Mouse (Mus musculus) kidney, adult 2 months (tissue): Measurements from ENCODE around the gene Epha2. TPM values are rescaled to one million over a fixed set of nuclear protein-coding genes. Genes with fewer than 3 reads are reported as not detected.

ENCODE experiments used
- DNase-seq: peaks from one replicate; pipeline ENCODE4 v3.0.0; 2021
- H3K27ac ChIP-seq: fragments of 200-500 bp; 2 replicates; pipeline ENCODE4 v1.5.1; 2012; ENCODE audit warnings: low read depth, low read length, control low read depth, inconsistent platforms; ENCODE audit not compliant: insufficient read depth
- H3K27me3 ChIP-seq: fragments of 200-500 bp; replicated peaks from 2 replicates; pipeline ENCODE4 v1.6.1; 2012; ENCODE audit warnings: mild to moderate bottlenecking, moderate library complexity, low read length, inconsistent platforms; ENCODE audit not compliant: control insufficient read depth, insufficient read depth
- H3K36me3 ChIP-seq: fragments of 200-500 bp; 2 replicates; pipeline ENCODE4 v1.6.1; 2012; ENCODE audit warnings: mild to moderate bottlenecking, moderate library complexity, low read length, inconsistent platforms; ENCODE audit not compliant: control insufficient read depth, insufficient read depth
- H3K4me1 ChIP-seq: fragments of 200-500 bp; 2 replicates; pipeline ENCODE4 v1.6.1; 2011; ENCODE audit warnings: low read length; ENCODE audit not compliant: control insufficient read depth, insufficient read depth
- H3K4me3 ChIP-seq: fragments of 200-500 bp; 2 replicates; pipeline ENCODE4 v1.5.1; 2011; ENCODE audit warnings: mild to moderate bottlenecking, low read depth, low read length, control low read depth; ENCODE audit not compliant: insufficient read depth
- CTCF ChIP-seq: fragments of 200-500 bp; conservative IDR thresholded peaks from 2 replicates; pipeline ENCODE4 v1.5.1; 2011; ENCODE audit warnings: low read depth, mild to moderate bottlenecking, control low read depth, low read length, moderate library complexity, mixed read lengths; ENCODE audit not compliant: insufficient read depth, insufficient read length
- POLR2A ChIP-seq: fragments of 200-500 bp; IDR thresholded peaks from one replicate; pipeline ENCODE4 v1.6.1; 2011; ENCODE audit warnings: low read depth, low read length, control low read depth
- WGBS: fragments of 180-500 bp; shearing (Covaris S2); methylation state at CpG from one replicate; pipeline ENCODE4 v1.1.7; 2018; 5-methylcytosine and 5-hydroxymethylcytosine counted together
- polyA plus RNA-seq: library from polyadenylated mRNA; depleted of rRNA; stranded (reverse); fragments of >200 nt; gene quantifications from 2 replicates; pipeline ENCODE4 v1.2.3, GENCODE M21; 2012

Gene Epha2
- polyA plus RNA-seq, 1 experiment: 8.1 TPM

DNA sequence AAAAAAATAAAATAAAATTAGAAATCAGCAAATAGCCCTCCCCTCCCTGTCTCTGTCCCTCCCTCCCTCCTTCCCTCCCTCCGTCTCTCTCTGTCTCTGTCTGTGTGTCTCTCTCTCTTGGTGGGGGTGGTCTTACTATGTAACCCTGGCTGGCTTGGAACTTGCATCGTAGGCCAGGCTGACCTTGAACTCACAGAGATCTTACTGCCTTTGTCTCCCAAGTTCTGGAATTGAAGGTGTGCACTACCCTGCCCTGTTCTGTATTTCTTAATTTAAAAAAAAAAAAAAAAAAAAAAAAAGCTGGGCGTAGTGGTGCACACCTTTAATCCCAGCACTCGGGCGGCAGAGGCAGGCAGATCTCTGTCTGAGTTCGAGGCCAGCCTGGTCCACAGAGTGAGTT lies 21.3 kb upstream of the Epha2 start:
- H3K27ac ChIP-seq: no peak overlapping the region
- H3K4me1 ChIP-seq: peaks cover 26% of the 10 kb centered on the region
- no peaks in the 10 kb centered on the region for H3K36me3 ChIP-seq
- TF ChIP-seq CTCF (no peak), POLR2A (no peak)
- no peak overlapping the region for H3K4me3 ChIP-seq
- no peak for DNase-seq
- WGBS: 89% methylated on average over 6 of the region's 6 CpGs
- H3K27me3 ChIP-seq: no peaks in the 10 kb centered on the region

DNA sequence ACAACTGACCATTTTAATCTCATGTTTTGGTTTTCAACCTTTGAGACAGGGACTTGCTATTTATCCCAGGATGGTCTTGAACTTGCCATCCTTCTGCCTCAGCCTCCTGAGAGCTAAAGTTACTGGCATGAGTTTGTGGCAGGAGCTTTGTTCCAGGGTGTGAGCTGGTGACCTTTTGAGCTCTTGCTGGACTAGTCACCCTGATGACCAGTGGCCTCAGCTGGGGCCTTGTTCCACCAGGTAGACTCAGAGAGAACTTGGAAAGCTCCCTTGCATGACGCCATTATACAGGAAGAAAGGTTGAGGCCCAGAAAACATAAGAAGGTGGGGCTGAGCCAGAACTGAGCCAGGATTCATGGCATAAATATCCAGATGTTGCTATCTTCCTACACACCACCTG lies 20.6 kb upstream of the Epha2 start:
- no peak overlapping the region for H3K27ac ChIP-seq
- WGBS: 85% methylated on average over 1 of the region's 1 CpGs

DNA sequence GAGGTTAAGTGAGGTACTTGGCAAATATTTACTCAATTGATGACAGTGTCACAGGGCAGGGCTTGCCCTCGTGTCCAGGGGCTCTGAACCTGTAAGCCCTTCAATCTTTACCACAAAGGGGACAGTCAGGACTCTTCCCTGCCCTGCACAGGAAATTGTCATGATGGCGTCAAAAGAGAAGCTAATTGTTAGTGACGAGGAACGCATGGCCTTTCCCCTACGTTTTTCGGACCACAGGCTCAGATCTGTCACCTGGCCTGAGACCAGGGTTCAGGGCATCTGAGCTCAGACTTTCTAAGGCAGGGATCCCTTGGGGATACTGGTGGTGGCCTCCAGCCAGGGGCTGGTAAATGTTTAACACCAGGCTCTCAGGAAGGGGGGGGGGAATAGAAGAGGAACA lies 19.9 kb upstream of the Epha2 start:
- WGBS: 9% methylated on average over 6 of the region's 6 CpGs
- DNase-seq: peak; percentile 90
- H3K27me3 ChIP-seq: no peaks in the 10 kb centered on the region
- no peaks in the 10 kb centered on the region for H3K36me3 ChIP-seq
- no peak overlapping the region for H3K27ac ChIP-seq
- TF ChIP-seq POLR2A: no peak
- TF ChIP-seq CTCF: no peak
- H3K4me1 ChIP-seq: peaks cover 26% of the 10 kb centered on the region
- H3K4me3 ChIP-seq: no peak overlapping the region

More for the DNA sequence above, 20.6 kb upstream of the Epha2 start:
- Histone ChIP-seq H3K4me3 (no peak overlapping the region), H3K27me3 (no peaks in the 10 kb centered on the region), H3K4me1 (peaks cover 26% of the 10 kb centered on the region), H3K36me3 (no peaks in the 10 kb centered on the region)
- DNase-seq: no peak
- no peak for TF ChIP-seq CTCF
- TF ChIP-seq POLR2A: no peak

DNA sequence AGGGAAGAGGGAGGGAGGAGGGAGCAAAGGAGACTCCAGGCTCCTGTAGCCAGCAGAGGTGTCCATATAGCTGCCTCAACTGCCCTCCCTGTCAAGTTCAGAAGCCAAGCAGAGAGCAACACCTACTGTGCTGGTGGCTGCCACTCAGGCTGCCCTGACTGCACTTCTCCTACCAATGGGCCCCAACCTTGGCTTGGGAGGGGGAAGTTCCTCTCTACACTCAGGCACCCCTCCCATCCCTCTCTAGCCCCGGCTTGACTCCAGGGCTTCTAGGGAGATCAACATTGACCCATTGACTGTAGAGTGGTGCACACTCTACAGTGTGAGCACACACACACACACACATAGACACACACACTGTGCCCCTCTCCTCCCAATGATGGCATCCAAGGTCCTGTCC lies 19.5 kb upstream of the Epha2 start:
- 9% methylated on average over 1 of the region's 1 CpGs for WGBS
- DNase-seq: no peak
- H3K4me3 ChIP-seq: no peak overlapping the region
- H3K36me3 ChIP-seq: no peaks in the 10 kb centered on the region
- TF ChIP-seq POLR2A (no peak), CTCF (no peak)
- H3K27ac ChIP-seq: no peak overlapping the region
- H3K27me3 ChIP-seq: no peaks in the 10 kb centered on the region
- H3K4me1 ChIP-seq: peaks cover 26% of the 10 kb centered on the region

DNA sequence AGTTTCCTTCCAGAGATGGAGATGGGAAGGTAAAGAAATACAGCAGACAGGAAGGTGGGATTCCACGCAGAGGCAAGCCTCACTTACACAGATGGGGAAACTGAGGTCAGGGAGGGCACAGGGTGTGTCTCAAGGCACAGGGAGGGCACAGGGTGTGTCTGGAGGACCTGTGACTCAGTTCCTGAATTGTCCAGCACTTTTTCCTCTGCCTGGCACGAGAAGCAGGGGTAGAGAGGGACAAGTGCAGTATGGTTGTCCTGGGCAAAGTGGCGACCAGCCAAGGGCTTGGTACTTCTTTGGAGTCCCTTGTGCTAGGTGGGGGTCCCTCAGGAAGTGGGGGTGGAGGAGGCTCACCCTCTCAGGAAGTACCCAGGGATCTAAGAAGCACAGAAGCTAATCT lies 19.0 kb upstream of the Epha2 start:
- H3K4me1 ChIP-seq: peaks cover 26% of the 10 kb centered on the region
- no peak overlapping the region for H3K27ac ChIP-seq

DNA sequence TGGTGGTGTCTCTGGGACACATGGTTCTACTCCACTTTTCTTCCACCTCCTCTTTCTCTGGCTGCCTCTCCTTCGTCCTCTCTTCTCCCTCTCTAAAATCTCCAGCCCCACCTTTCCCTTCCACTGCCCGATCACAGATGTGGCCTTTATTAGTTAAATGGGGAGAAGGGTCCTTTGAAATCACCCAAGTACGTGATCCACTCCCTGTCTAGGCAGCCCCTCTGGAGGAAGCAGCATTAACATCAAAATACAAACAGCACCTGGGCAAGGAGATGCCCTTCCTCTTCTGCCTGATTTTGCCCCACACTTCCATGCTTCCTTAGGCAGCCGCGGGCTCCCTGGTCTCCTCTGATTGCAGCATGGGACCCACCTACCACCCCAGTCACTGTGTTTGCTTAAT lies 18.4 kb upstream of the Epha2 start:
- TF ChIP-seq POLR2A (no peak), CTCF (no peak)
- WGBS: 86% methylated on average over 5 of the region's 5 CpGs
- peaks cover 23% of the 10 kb centered on the region for H3K4me1 ChIP-seq
- H3K36me3 ChIP-seq: no peaks in the 10 kb centered on the region
- no peak overlapping the region for H3K27ac ChIP-seq
- H3K4me3 ChIP-seq: no peak overlapping the region
- no peaks in the 10 kb centered on the region for H3K27me3 ChIP-seq
- no peak for DNase-seq

More for the DNA sequence above, 19.0 kb upstream of the Epha2 start:
- no peak for DNase-seq
- TF ChIP-seq POLR2A (no peak), CTCF (no peak)
- Histone ChIP-seq H3K4me3 (no peak overlapping the region), H3K36me3 (no peaks in the 10 kb centered on the region), H3K27me3 (no peaks in the 10 kb centered on the region)
- WGBS: 69% methylated on average over 3 of the region's 3 CpGs

DNA sequence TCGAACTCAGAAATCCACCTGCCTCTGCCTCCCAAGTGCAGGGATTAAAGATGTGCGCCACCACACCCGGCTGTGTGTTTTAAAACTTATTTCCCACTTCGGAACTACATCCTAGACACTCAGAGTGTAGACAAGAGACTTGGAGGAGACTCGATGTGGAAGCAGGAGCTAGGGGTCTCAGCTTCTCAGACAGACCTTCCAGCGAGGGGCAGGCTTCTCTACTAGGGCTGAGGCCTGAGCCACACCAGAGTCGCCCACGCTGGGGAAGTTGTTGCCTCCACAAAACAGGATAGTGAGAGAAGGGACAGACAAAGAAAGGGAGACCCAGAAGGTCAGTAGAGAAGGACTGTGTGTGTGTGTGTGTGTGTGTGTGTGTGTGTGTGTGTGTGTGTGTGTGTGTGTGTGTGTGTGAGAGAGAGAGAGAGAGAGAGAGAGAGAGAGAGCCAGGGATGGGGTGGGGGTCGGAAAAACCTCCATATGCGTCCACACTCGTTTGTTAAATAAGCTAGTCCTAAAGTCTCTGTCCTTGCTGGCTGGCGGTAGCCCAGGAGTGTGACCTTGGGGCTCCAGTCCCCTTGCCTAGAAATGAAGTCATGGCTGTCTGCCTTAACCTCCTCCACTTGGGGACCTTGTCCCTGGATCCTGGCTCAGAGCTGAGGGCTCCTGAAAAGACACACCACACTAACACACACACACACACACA lies 17.7 kb upstream of the Epha2 start:
- no peak for DNase-seq
- no peaks in the 10 kb centered on the region for H3K36me3 ChIP-seq
- no peak overlapping the region for H3K27ac ChIP-seq
- H3K4me3 ChIP-seq: no peak overlapping the region
- H3K4me1 ChIP-seq: peaks cover 19% of the 10 kb centered on the region
- TF ChIP-seq CTCF: no peak
- no peak for TF ChIP-seq POLR2A
- WGBS: 80% methylated on average over 11 of the region's 12 CpGs
- no peaks in the 10 kb centered on the region for H3K27me3 ChIP-seq
